Mouse (Mus musculus) thymus, postnatal 10 days (tissue): Measurements from ENCODE around the gene Matn4.

Experiments
- DNase-seq, 2 experiments: peaks; one replicate each; pipeline ENCODE4 v3.0.0; 2021; ENCODE audit warnings: low spot score in 2 of 2

Matn4 gene

DNA sequence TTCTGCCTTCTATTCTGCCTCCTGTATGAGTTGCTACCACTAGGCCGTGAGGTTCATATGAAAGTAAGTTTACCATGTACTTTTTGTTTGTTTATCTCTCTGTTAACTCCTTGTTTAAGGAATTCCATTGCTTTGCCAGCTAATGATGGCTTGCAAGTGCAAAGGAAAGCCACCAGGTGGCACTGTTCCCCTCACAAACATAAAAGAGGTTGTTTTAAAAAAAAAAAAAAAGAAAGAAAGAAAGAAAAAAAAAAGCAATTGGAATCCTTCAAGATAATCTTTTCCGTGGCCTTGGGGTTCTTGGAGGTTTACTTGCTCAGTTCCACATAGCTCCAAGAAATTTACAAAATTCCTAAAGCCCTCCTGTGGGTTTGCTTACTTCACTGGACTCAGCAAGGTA, 12.2 kb upstream of the Matn4 start:
- no peak for DNase-seq

DNA sequence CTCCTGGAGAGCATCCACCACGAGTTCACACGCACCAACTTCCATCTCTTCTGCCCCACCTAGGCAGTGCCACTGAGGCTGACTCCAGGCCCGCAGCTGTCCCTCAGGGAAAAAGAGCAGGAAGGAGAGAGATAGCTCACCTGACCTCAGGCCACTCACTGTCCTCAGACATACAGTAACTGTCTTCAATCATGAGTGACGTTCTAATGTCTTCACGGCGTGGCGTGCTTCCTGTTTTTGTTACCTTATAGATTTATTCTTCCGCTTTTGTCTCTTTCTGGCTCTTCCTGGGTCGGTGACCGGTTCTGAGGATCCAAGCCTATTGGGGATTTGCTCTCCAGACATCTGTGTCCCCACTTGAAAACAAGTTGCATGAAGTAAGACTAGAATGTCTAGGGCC, 9.6 kb upstream of the Matn4 start:
- no peak for DNase-seq

DNA sequence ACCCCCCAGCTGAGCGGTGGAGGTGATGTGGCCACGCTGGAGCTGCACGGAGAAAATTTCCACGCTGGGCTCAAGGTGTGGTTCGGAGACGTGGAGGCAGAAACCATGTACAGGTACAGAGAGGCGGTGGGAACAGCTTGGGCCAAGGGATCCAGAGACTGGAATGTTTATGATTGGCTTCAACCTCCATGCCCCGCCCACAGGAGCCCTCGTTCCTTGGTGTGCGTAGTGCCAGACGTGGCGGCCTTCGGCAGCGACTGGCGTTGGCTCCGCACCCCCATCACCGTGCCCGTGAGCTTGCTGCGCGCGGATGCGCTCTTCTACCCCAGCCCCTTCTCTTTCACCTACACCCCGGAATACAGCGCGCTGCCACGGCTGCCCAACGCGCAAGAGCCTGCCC, 9.2 kb upstream of the Matn4 start:
- DNase-seq: no peak

DNA sequence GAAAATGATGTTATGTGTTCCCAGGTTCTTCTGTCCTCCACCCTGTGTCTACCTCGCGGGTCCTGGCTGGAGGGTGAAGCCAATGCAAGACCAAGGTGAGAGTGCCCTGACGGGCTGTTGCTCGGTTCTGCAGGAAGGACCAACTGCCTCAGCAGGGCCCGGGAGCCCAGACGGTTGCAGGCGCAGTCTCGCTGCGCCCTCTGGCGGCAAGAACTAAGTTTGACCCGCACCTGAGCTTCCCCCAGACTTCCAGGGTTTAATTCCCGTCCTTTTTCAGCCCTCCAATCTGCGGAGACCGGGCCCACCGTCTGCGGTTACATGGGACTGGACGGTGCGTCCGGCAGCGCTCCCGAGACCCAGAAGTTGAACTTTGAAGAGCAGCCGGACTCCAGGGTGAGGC, 2.7 kb upstream of the Matn4 start:
- DNase-seq: peak in 1 of 2 experiments; percentile 46

DNA sequence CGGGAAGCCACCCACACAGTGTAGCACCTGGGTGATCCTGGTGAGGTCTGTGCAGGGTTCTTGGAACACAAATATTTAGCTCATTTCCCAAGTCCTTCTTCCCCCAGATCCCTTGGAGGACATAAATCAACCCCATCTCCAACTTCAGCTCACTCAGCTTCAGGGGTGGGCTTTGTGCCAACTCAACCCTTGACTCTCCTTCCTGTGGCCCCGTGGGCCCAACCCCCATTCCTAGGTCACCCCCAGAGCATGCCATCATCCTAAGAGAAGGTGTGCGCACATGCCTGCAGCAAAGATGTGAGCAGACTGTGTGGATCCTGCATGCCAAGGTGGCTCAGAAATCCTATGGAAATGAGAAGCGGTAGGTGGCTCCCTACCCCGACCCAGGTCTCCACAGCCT, 559 bp upstream of the Matn4 start:
- DNase-seq: no peak

DNA sequence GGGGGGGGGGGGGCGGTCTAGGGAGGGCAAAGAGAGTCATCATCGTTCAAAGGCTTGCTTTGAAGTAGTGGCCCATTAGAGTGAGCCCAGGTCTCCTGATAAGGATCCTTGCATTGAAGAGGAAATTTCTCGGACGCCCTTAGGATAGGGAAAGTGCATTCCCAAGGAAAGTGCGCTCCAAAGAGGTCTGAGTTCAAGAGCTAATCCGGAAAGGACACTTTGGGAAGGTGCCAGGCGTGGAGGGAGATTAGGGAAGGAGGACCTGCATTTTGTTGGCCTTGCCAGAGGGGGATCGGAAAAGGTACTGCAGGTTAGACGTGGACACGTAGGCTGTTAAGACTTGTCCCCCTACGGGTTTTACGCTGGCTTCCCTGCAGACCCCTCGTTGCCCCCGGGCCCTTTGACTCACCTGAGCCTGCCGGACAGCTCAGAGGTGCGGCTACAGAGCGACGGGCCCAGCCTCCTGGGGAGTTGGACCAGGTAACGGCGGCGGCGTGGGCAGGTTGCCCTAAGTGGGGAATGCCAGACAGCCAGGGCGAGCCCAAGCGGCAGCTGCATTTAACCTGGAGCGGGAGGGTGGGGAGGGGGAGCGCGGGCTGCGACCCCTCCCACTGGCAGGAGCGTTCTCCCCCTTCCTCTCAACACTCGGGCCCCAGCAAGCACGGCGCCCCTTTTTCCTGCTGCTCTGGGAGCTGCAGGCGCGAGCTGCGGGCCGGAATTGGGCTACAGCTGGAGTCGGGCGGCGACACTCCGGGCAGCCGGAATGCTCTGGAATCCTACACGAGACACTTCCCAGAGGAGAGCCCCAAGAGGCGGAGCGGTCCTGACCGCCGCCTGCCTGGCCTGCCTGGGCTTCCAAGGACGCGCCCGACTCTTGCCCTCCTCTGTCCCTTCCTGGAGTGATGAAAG, 624 bp downstream of the Matn4 start:
- DNase-seq: no peak

DNA sequence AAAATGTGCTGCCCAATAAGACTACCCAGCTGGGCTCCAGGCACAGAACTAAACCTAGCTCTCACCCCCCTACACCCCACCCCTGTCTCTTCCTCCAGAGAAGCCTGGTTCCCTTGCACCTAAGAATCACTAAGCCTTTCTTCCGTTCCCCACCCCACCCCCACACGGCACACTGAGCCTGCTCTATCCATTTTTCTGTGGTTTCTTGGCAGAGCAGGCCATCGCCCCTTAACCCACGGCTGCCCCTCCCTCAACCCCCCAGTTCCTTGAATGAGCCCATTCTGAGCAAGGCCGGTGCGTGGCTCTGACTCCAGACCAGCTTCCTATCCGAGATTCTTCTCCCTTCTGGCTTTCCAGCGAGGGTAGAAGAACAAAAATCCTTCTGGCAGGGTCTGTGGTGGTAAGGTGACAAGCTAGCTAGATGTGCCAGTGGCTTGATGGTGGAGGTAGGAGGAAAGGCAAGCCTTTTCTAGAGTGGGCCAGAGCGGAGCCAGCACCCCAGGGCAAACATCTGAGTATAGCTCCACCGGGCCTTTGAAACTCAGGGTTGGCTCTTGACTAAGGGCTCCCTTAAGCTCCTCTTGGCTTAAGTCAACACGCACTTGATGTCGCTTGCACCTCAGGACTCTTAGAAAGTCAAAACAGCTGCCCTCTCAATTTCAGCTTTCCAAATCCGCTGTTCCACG, 1.4 kb downstream of the Matn4 start:
- no peak for DNase-seq

DNA sequence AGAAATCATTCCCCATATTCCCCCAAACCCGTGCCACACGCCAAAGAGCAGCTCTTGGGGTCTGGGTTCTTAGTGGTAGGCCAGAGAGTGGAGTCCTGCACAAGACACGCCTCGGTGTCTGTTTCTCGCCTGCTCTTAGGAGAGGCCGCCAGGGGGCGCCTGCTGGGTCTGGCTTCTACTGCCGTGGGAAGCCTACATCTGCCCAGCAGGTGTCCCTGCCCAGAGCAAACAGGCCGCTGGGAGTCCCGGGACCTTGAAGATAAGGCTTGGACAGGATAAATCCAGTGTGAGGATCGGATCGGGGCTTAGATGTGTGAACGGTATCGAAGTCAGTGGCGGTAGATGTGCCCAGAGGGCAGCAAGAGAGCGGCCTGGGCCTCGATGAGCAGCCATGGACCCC, 2.1 kb downstream of the Matn4 start, which contains the start of gene Rbpjl:
TSS of gene Rbpjl (plus strand) at position 236 of the 400 bp plus-strand sequence.
- DNase-seq: peak; percentile 25 to 74

DNA sequence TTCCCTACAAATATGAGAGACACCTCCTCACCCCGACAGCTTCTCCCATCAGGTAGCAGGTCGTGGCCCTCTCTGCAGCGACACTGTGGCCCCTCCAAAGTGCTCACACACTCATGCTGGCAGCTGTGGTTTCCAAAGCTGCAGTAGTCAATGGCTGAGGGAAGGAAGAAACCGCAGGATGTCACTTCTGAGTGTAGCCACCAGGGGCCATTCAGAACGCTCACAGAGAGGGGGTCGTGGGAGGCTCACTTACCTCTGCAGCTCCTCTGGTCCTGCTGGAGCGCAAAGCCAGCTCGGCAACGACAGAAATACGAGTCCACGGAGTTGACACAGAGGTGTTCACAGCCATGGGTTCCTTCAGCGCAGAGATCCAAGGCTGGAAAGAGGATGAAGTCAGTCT, 8.0 kb downstream of the Matn4 start:
- DNase-seq: no peak

DNA sequence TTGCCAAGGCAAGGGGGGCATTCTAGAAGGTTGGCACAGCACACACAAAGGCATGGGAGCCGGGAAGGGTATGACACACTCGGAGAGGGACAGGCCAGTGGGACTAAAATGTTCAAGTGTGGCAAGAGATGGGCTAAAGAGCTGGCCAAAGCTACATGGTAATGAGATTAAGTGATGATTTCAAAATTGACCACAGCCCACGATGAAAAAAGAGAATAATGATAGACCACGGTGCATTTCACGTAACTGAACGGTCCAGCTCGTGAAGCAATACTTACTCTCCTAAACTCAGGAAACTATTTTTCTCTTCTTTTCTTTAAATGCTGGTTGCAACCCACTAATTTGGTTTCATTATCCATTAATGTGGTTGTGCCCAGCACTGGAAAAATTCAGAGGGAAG, 8.9 kb downstream of the Matn4 start:
- no peak for DNase-seq

DNA sequence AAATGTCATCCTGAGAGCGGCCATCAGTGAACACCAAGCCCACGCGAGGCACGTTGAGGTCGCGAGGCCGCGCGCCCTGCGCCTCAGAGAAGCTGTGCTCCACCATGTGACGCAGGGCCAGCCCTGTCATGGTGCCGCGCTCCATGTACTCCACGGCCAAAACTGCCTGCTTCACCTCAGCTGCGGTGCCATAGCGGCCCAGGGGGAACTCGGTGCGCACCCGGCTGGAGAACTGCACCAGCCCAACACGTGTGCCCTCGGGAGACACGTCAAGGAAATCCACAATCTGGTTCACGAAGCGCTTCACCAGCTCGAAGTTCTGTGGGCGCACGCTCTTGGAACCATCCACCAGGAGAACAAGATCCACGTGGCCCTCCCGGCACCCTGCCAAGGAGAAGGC, 11.8 kb downstream of the Matn4 start:
- no peak for DNase-seq

DNA sequence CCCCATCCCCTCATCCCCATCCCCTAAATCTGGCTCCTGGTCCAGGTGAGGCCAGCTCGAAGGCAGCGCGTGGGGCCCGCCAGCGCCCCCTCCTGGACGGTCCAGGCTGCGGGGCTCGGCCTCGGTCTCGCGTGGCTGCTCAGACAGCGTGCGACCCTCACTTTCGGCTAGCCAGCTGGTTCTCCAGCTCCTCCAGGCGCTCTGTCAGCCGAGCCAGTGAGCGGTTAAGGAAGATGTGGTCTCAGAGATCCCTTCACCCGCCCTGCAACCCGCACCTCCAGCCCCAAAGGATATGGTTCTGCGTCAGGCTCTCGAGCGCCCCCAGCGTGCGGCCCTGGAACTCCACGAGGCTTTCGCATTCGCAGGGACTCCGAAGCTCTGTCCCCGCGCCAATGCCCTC, 15.5 kb downstream of the Matn4 start:
- peak; percentile 52 to 81 for DNase-seq

DNA sequence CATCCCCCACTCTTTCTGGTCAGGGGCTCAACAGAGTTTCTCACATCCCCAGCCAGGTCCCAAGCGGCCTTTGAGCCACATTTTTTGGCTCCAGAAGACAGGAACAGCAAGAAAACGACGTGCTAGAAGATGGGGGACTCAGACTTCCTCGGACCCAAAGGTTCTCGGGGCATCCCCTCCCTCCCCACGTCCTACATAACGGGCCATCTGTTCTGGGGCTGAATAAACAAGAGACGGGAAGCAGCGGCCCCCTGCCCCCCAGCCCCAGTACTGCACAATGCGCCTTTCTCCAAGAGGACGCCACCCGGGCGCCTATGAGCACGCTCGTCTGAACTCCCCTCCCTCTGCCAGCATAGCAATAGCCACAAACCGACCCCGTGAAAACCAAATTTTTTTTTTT, 15.9 kb downstream of the Matn4 start, which contains the start of gene Slpi:
TSS of gene Slpi (minus strand) at position 76 of the 400 bp plus-strand sequence.
- no peak for DNase-seq

DNA sequence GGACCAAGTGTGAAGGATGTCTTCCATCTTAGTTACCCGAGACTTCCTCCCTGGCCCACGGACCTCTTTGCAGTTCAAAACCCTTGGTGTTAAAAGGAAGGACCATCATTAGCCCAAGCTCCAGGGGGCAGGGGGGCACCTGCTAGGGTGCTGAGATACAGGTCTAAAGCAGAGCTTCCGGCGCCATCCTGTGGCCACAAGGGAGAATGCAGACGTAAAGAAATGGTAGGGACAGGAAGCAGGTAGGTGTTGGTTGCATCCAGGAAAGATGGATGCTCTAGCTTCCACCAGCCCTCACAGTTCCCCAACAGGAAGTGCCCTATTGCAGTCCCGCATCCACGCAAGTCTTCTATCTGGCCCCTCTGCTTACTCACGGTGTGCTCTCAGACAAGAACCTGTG, 18.0 kb downstream of the Matn4 start:
- no peak for DNase-seq

DNA sequence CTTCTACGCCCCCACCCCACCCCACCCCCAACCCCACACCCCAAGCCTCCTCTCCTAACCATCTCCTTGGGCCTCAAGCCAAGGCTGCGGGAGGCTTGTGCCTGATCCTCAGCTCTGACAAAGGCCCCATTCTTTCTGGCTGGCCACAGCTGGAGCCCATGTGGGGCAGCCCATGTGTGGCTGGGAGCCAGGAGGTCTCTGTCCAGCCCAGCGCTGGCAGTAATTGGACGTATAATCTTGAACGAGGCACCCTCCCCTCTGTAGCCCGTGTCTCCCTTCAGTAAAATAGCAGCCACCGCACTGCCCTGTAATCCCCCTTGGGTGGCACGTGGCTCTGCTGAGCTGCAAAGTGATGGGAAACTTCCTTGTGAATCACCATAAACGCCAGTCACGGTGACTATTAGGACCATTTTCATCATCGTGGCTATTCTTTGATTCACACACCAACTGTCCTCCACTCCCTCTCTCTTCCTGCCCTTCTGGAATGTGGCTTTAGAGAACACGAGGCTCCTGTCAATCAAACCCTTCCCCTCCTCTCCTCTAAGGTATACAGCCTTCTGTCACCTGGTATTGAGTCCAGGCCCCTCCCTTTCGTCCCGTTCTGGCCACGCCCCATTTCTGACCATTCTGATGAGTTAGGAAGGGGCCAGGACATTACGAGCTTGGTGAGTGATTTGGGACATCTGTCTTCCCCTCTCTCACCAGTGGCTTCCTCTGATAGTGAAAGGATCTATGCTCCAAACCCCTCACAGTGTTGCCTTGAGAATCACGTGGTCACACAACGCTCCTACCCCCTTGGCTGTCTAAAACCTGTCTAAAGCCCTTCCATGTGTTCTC, 18.8 kb downstream of the Matn4 start:
- no peak for DNase-seq

DNA sequence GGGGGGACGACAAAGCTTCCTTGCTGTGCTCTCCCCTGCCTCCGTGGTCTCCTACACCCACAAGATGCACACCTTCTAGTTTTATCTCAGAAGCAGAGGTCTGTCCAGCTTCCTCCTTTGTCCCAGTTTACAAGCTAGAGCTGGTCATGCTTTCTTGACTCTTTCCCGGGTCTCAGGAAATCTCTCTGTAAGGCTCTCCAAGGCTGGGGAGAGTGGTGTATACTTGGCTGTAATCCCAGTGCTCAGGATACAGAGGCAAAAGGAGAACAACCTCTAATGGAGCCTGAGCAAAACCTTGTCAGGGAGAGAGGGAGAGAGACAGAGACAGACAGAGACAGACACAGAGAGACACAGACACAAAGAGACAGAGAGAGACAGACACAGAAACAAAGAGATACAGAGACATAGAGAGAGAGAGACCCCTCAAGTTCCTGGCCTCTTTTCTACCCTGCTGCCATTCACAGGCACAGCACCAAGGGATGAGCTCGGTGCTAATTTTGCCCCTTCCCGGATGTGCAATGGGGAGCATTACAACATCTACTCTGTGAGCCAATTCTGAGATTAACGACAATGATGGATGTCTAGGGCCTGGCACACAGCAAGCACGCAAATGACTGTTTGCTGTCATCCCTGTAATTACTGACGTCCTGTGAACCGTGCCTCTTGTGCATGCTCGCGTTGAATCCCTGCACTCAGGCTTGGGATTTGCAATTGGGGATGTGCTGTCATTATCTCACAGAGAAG, 21.1 kb downstream of the Matn4 start:
- DNase-seq: no peak

DNA sequence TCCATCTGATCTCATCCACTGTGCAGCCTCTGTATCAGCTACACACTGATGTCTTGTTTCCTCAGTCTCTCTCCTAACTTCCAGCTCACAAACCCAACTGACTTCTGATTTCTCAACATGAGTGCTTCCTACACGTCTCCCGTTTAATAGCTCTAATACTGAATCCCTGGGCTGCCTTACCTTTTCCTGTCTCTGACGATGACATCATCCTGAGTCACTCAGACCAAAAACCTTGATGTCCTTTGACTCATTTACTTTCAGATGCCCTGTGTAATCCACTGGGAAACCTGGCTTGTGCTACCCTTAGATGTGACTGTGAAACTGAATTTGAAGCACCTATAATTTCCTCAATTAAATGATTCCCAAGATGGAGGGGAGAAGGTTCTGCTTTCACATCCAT, 22.0 kb downstream of the Matn4 start:
- DNase-seq: no peak

DNA sequence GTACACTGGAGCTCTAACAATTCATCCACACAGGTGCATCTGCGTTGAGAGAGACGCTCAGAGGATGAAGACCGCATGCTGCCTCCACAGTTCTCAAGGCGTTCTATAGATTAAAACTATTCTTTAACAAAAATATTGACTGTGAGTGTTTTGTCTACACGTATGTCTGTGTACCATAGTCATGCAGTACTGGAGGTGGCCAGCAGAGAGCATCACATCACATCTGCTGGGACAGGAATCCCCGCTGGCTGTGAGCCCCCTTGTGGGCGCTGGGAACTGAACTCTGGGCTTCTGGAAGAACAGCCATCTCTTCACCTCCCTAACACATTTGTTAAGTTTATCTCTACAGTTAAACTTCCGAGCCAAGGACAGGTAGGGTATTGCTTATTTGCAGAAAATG, 23.2 kb downstream of the Matn4 start:
- no peak for DNase-seq

DNA sequence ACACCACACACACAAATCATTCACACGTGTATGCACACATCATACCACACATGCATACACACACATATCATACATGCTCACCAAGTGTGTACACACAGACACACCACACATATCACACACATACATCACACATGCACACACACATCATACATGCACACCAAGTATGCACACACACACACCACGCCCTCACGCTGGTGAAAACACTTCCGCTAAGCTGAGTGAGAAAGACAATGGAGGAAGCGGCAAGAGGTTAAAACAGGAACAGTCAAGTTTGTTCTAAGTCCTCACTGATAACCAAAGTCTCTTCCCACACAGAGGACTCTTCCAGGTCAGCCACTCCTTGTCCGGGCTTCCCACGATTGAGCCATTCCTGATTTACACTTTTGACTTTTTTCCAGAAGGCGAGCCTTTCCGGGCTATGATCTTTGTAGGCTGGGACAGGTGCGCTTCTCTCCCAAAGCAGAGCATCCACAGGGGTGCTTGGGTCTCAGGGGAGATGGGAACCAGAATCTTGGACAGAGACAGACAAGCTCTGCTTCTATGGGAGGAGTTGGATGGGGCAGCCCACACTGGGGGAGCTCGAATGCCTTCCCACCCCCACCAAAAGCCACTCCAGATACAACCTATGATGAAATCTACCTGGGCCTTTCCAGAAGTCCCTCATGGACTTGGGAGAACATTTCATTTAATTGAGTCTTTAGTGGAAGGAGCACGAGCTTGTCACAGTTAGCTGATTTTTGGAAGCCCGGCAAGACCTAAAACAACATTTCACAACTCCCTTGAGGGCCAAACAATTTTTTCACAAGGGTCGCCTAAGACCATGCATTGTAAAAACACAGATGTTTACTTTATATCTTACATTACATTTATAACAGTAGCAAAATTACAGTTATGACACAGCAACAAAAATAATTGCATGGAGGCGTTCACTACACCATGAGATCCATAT, 27.2 kb downstream of the Matn4 start:
- DNase-seq: no peak

DNA sequence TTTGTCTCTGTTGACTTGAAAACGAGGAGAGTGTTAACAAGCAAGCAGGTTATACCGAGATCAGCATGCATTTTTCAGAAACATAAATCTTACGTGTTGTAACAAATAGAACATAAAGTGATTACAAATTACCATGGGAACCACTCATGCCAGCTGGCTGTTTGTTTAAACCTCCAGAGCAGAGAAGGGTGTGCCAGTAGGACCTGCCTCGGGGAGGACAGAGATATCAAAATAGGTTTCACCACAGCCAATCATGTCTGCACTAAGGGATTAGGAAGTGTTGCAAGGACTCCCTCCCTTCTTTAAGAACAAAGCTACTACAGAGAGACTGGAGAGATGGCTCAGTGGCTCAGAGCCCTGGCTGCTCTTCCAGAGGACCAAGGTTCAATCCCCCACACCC, 31.8 kb downstream of the Matn4 start:
- DNase-seq: no peak
